20 mouse cellular contexts compared by ENCODE assay signal in genomic region chr14:117012969-117013368, GRCm38 (mm10).
DNase-seq lines count a peak whose midpoint lies in the region; ATAC-seq lines count a peak whose summit lies in the region.
"Had no signal": no experiment of that assay in that cellular context is flagged by ENCODE, and none has a peak within 500 bp of the region (broad histone marks: within the 10 kb centered on the region; RNA-seq: fewer than 3 reads in every experiment).

No protein-coding gene starts in this region.

- no peak overlapping the region for H3K4me2 ChIP-seq in hindbrain, embryonic 15.5 days
- H3K4me2 ChIP-seq: heart, embryonic 12.5 days had no signal

- H3K9ac ChIP-seq in hindbrain, embryonic 15.5 days: no peak overlapping the region
- H3K9ac ChIP-seq: heart, embryonic 12.5 days had no signal

- no peaks in the 10 kb centered on the region for H3K4me1 ChIP-seq in hindbrain, embryonic 15.5 days (replicated peaks)
- H3K4me1 ChIP-seq in hindbrain, embryonic 10.5 days (replicated peaks): no peaks in the 10 kb centered on the region
- H3K4me1 ChIP-seq: heart, embryonic 12.5 days had no signal

- H3K36me3 ChIP-seq in hindbrain, embryonic 15.5 days: no peaks in the 10 kb centered on the region
- no peaks in the 10 kb centered on the region for H3K36me3 ChIP-seq in hindbrain, embryonic 10.5 days
- H3K36me3 ChIP-seq: G1E; heart, embryonic 12.5 days; midbrain, embryonic 10.5 days had no signal

- H3K27ac ChIP-seq in hindbrain, embryonic 15.5 days (replicated peaks): no peak overlapping the region
- no peak overlapping the region for H3K27ac ChIP-seq in hindbrain, embryonic 10.5 days
- H3K27ac ChIP-seq: kidney, postnatal 0 days; midbrain, embryonic 10.5 days; stomach, postnatal 0 days had no signal

- H3K4me3 ChIP-seq in hindbrain, embryonic 15.5 days: no peak overlapping the region
- no peak overlapping the region for H3K4me3 ChIP-seq in hindbrain, embryonic 10.5 days
- H3K4me3 ChIP-seq: erythroblast, embryonic 14.5 days; heart, embryonic 12.5 days; midbrain, embryonic 10.5 days had no signal

- peak; percentile 23; the same call in 1 of the 2 replicates for ATAC-seq in hindbrain, embryonic 15.5 days (ENCODE audit: low FRiP score, low read depth)
- ATAC-seq: CD4-positive, CD25-positive, alpha-beta regulatory T cell, adult 4 months; intestine, embryonic 16.5 days had no signal

- DNase-seq in cerebellum, postnatal 10 days: peak; percentile 50 to 60
- no peak for DNase-seq in cerebellum, adult 8-10 months
- DNase-seq in hindbrain, embryonic 10.5 days (ENCODE audit: low spot score): no peak
- DNase-seq in right cerebral cortex, postnatal 10 days (ENCODE audit: low spot score in 2 of 2): peak; percentile 28 to 43
- no peak for DNase-seq in right cerebral cortex, postnatal 36 days (ENCODE audit: low spot score in 2 of 2)
- DNase-seq in lung, postnatal 10 days: no peak
- no peak for DNase-seq in spleen, adult 12 weeks (ENCODE audit: low spot score)
- DNase-seq: cerebellum, adult 11 months; lung, adult 2 months; lung, postnatal 4 days; thymus, postnatal 25 days had no signal

- WGBS in hindbrain, embryonic 15.5 days: 24% methylated on average over 1 of the region's 1 CpGs
- WGBS in hindbrain, embryonic 10.5 days: 91% methylated on average over 1 of the region's 1 CpGs

- no peaks in the 10 kb centered on the region for H3K27me3 ChIP-seq in hindbrain, embryonic 15.5 days
- H3K27me3 ChIP-seq in hindbrain, embryonic 10.5 days (ENCODE audit: insufficient read depth, poor library complexity, severe bottlenecking): no peaks in the 10 kb centered on the region
- H3K27me3 ChIP-seq: heart, embryonic 12.5 days had no signal

- no peaks in the 10 kb centered on the region for H3K9me3 ChIP-seq in hindbrain, embryonic 15.5 days
- H3K9me3 ChIP-seq in hindbrain, embryonic 10.5 days: no peaks in the 10 kb centered on the region
- H3K9me3 ChIP-seq: heart, embryonic 12.5 days; midbrain, embryonic 10.5 days had no signal

Comparison
In these comparisons a context has a peak if more than half of its experiments do, and no peak if none do; other contexts are left out.
1. DNase-seq: peak in cerebellum, postnatal 10 days (2 of 2) and right cerebral cortex, postnatal 10 days (2 of 2); none in cerebellum, adult 8-10 months (single experiment), hindbrain, embryonic 10.5 days (single experiment), right cerebral cortex, postnatal 36 days (0 of 2), lung, postnatal 10 days (single experiment) and spleen, adult 12 weeks (single experiment).